Mouse (Mus musculus) cerebellum, postnatal 4 days (tissue): ENCODE results near the gene Emc3.
A peak's percentile ranks its signal among the peaks of the same experiment; 100 is the strongest.

Experiments used
- DNase-seq, 2 experiments: peaks; one replicate each; pipeline ENCODE4 v3.0.0; 2022; ENCODE audit warnings: low spot score in 2 of 2, mixed read lengths in 1 of 2

Emc3 gene

GRCm38 (mm10) chr6:113530932-113531839, at the start of gene Emc3, which contains the start of gene Fancd2:
TSS of gene Emc3 (minus strand) at chr6:113531652.
TSS of gene Fancd2 (plus strand) at chr6:113531682.
- DNase-seq, result peak; percentile 97 to 98

GRCm38 (mm10) chr6:113579306-113579705, 47.9 kb upstream of the Emc3 start:
- DNase-seq, result no peak

GRCm38 (mm10) chr6:113576044-113576443, 44.6 kb upstream of the Emc3 start:
- no peak for DNase-seq

GRCm38 (mm10) chr6:113564557-113564956, 33.1 kb upstream of the Emc3 start:
- DNase-seq, result no peak

GRCm38 (mm10) chr6:113559736-113560135, 28.3 kb upstream of the Emc3 start:
- DNase-seq, result no peak

GRCm38 (mm10) chr6:113543906-113544481, 12.5 kb upstream of the Emc3 start:
- DNase-seq, result no peak

GRCm38 (mm10) chr6:113541610-113542009, 10.2 kb upstream of the Emc3 start:
- no peak for DNase-seq

GRCm38 (mm10) chr6:113534886-113535285, 3.4 kb upstream of the Emc3 start:
- no peak for DNase-seq

- DNase-seq, result no peak
Observed at GRCm38 (mm10) chr6:113531840-113532404, 470 bp upstream of the Emc3 start.

GRCm38 (mm10) chr6:113523420-113523819, 8.0 kb downstream of the Emc3 start:
- DNase-seq, result no peak

GRCm38 (mm10) chr6:113522310-113522709, 9.1 kb downstream of the Emc3 start:
- DNase-seq, result no peak

- no peak for DNase-seq
Observed at GRCm38 (mm10) chr6:113517434-113518080, 13.9 kb downstream of the Emc3 start.

GRCm38 (mm10) chr6:113514600-113514999, 16.9 kb downstream of the Emc3 start:
- no peak for DNase-seq

GRCm38 (mm10) chr6:113513944-113514343, 17.5 kb downstream of the Emc3 start:
- DNase-seq, result no peak

- peak in 1 of 2 experiments; percentile 49 for DNase-seq
Observed at GRCm38 (mm10) chr6:113508947-113509280, 22.5 kb downstream of the Emc3 start.

GRCm38 (mm10) chr6:113508272-113508946, 23.0 kb downstream of the Emc3 start:
- DNase-seq, result peak in 1 of 2 experiments; percentile 30

GRCm38 (mm10) chr6:113507130-113507529, 24.3 kb downstream of the Emc3 start:
- no peak for DNase-seq

- DNase-seq, result no peak
Observed at GRCm38 (mm10) chr6:113505689-113506088, 25.8 kb downstream of the Emc3 start.

GRCm38 (mm10) chr6:113502801-113503200, 28.7 kb downstream of the Emc3 start:
- no peak for DNase-seq

GRCm38 (mm10) chr6:113501388-113502084, 29.9 kb downstream of the Emc3 start, which contains the start of gene Prrt3:
TSS of gene Prrt3 (minus strand) at chr6:113501931.
- DNase-seq, result peak in 1 of 2 experiments; percentile 65

GRCm38 (mm10) chr6:113499346-113499745, 32.1 kb downstream of the Emc3 start:
- DNase-seq, result no peak
